Mouse (Mus musculus) c-Kit-positive CD71-positive TER-119-positive erythroid progenitor cells, embryonic 14.5 days (primary cell): Measurements from ENCODE around the gene Id2.

Experiments used
- DNase-seq: peaks from one replicate; pipeline ENCODE4 v3.0.0-alpha.2; 2013; ENCODE audit warnings: low spot score

Gene Id2

GRCm38 (mm10) chr12:25097052-25097209 is at the start of gene Id2:
Id2 (minus strand) TSS chr12:25097140.
- no peak for DNase-seq

DNA sequence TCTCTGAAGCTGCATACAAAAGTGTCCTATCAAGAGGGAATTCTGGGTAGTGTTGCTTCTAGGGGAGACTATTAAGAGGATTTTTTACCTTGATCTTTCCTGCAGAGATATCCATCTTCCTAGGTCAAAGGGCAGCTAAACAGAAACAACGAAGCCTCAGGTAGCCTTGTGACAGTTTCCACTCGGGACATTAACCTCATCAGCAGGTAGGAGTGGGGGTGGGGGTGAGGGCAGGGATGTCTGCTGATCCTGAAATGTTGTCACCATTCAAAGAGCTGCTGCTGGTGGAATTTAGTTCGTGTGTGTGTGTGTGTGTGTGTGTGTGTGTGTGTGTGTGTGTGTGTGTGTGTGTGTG is 48.4 kb upstream of the Id2 start:
- no peak for DNase-seq

DNA sequence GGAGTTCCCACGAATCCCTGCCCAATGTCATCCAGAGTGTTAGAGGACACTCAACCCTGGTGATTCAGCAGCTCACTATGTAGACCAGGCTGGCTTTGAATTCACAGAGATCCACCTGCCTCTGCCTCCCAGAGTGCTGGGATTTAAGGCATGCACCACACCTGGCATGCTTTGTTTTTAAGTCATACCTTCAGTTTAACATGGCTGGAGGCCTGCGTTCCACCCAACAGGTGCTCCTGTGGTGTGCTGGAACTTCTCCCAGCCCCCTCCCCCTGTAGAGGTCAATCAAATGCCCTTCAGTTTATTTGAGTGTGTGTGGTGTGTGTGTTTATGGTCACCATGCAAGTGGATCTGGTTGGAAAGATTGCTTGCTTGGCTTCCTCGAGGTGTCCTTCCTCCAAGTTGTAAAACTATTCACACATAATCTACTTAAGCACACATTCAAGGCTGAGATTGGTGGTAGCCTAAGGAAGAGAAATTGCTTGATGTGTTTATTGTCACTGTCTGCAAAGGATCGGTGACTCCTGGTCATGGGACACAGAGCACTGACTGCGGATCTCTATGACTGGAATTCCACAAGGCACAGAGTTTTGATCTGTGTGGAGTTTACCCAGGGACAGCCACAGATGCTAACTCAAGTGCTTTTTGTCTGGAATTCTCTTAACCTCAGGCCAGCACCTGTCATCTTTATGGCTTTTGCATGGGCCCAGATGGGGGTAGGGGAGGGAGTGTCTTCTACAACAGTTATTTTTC is 47.8 kb upstream of the Id2 start:
- DNase-seq = no peak

DNA sequence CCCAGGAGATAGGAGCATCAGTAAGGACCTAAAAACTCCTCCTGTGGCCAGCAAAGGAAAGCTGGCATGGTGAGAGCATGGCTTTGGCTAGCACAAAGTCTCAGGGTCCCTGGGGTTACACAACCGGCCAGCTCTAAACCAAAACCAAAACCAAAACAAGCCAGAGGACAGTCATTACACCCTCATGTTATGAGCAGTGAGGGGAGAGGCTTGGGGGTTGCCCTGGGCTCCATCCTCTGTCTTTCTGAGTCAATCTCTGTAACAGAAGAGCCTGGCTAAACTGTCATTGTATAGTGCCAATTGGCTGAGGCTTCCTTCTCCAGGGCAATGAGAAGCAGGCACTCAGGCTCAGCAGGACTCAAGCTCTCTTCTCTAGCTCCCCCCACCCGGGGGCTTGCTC is 46.6 kb upstream of the Id2 start:
- DNase-seq = no peak

DNA sequence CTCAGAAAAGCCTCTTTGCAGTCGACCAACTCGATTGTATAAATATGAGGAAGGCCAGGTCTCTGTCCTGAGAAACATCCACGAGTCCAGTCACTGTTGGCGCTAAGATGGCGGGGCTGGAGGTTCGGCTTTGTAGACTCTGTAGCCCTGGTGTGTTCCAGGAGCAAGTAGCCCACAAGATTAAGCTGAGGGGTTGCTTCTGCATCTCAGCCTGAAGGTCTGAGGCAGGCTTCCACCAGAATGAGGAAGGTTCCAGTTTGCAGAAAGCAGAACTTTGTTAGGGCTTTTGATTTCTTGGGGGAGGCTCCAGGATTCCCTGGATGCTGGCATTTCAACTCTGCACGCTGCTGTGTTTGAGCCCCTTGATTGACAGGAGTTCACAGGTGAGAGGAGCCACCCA is 45.3 kb upstream of the Id2 start:
- no peak for DNase-seq

- DNase-seq = no peak
These were observed 44.4 kb upstream of the Id2 start for GRCm38 (mm10) chr12:25141311-25141710.

DNA sequence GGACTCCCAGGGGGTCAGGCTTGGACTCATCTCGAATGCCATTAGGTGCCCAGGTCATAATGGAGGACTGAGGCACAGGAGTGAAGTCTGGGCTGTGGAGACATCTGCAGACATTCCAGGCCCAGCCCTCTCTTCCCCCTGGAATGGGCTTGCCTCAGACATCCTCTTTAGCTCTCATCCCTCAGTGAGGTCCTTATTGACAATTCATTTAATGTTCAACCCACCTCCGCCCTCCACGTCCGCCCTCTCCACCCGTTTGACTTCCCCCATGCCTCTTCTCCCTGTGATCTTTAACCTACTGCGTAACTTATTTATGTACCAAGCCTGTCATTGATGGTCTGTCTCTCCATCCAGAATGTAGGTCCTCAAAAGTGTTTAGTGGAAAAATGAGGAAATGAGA is 43.2 kb upstream of the Id2 start:
- DNase-seq = no peak

GRCm38 (mm10) chr12:25138616-25139015 is 41.7 kb upstream of the Id2 start:
- DNase-seq = no peak

DNA sequence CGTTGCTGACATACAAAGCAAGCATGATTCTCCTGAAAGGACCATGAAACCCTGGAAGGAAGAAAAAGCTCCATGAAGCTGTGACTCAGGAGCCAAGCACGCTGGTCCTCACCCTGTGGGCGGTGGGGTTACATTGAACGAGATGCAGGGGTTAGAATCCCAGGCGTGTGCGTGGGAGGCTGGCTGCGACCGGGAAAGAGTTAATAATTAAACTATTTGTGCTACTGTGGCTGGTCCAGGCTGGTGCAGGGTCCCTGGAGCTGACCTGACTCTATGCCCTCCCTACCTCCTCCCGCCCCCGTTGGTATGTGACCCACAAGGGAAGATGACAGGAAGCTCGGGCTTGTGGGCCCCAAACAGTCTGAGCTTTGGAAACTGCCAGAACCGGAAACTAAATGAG is 35.1 kb upstream of the Id2 start:
- DNase-seq = no peak

- DNase-seq = no peak
These were observed 30.7 kb upstream of the Id2 start for GRCm38 (mm10) chr12:25127629-25128028.

GRCm38 (mm10) chr12:25126228-25126627 is 29.3 kb upstream of the Id2 start:
- no peak for DNase-seq

GRCm38 (mm10) chr12:25125239-25125776 is 28.4 kb upstream of the Id2 start:
- no peak for DNase-seq

DNA sequence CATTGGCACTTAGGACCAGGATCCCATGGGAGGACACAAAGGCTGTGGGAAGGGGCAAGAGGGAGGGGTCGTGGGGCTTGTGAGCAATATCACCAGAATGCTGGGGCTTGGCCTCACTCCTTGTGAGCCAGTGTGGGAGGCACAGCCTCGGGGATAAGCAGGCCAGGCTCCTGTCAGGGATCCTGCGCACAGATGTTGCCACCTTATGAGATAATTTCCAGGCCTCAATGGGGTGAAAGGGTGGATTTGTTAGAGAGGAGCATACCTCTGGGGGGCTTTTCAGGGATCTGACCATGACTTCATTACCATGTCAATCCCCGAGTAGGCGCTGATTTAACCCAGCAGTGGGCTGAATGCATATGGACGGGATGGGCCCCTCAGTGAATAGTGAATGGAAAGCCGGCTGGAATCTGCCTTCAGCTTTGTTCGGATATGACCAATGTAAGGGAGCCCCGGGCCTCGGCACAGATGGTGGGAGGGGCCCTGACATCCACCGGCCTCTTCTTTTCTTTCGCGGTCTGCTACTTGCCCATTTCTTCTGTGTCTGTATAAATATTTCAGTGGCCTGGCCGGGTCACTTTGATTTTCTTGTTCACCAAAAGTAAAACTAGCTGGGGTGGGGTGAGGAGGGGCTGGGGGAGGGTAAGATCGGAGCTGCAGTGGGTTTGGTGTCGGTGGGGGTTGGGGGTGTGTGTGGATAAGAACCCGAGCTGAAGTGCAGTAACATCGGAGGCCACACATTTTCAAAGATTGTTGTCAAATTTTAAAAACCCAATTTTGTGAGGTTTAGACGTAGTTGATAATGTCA is 27.7 kb upstream of the Id2 start:
- DNase-seq = no peak

DNA sequence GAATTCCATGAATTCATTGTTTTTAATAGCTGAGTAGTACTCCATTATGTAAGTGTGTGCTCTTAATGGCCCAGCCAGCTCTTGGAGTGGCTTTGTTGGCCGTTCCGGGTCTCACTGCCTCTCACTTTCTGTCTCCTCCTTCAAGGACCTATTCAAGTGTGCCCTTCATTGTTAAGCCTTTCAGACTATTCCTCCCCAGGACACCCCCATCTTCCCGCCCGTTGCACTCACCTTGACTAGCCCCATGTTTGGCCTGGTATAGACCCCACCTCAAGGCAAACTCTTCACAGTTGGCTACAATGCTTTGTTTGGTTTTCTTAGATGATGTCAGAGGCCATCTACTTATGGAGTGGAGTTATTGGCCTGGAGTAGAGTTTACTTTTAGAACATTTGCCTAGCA is 23.8 kb upstream of the Id2 start:
- DNase-seq = no peak

DNA sequence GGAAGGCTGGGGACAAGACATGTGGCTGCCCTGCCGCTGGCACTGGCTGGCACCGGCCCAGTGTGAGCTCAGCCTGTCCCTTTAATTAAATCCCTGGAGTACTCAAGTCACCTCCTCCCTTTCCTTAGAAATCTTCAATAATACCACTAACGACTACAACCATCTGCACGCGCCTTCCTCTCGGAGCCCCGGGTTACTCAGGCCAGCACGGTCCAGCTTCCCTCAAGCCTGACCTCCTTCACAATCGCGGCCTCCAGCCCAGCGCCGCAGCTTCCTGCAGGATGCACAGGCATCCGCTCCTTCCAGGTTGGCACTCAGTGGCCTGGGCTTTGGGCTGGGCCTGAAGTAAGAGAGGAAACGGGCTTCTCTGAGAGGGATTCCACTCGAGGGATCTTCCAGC is 22.3 kb upstream of the Id2 start:
- no peak for DNase-seq

DNA sequence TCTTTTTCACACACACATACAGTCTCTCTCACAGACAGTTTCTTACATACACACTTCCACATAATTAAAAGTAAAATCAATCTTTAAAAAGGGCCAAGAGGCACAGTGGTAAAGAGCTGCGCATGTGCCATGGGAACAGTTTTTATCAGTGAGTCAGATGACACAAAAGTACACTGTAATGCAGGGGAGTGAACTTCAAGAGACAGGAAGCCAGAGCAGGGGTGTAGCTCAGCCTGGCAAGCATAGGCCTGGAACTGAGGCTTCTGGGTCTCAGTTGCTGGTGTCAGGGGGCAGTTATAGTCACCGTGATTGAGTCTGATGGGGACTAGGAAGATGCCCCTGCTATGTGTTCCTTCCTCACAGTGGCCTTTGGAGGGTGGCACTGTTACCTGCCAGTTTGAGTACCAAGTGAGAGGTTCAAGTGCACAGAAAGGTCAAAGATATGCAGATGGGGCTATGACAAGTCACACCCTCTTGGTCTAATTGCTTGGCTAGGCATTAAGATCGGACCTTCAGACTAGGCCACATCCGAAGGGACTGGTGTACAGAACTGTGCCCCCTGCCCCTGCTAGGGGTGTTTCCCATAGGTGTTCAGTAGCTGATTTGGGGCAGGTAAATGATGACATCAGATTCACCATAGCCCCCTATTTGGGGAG is 21.0 kb upstream of the Id2 start:
- DNase-seq = no peak

DNA sequence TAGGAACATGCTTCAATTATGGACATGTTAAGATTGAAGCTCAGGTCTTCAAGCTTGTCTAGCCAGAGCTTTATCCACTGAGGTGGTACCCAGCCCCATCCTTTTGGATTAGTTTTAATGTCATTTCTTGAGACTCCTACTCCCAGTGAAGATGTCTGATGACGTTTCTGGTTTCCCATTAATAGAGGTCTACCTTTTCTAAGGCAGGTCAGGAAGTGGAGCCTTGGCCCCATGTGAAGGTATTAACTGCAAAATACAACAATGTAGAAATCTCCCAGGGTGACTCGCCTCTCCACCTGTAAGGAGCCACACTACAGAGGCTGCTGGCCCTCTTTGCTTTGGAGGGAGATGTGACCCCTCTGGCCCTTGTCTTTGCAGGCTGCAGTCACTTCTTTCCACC is 19.2 kb upstream of the Id2 start:
- no peak for DNase-seq

DNA sequence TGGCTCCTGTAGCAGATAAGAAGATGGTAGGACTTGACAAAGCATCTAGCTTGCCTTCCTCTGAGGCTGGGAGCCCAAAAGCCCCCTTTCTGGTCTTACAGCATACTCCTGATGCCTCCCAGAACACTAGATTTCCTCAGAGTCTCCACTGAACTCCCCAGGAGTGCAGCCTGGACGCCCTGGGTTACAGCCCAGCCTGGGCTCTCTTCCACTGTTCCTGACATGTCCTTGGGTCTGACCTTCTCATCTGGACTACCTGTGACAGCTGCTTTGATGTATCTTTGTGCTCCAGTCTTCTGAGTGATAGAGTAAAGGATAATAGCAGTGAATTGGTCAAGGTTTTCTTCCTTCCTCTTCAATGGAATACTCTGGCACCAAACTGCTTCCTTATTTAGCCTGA is 17.5 kb upstream of the Id2 start:
- no peak for DNase-seq

- no peak for DNase-seq
These were observed 16.4 kb upstream of the Id2 start for GRCm38 (mm10) chr12:25113357-25113756.

DNA sequence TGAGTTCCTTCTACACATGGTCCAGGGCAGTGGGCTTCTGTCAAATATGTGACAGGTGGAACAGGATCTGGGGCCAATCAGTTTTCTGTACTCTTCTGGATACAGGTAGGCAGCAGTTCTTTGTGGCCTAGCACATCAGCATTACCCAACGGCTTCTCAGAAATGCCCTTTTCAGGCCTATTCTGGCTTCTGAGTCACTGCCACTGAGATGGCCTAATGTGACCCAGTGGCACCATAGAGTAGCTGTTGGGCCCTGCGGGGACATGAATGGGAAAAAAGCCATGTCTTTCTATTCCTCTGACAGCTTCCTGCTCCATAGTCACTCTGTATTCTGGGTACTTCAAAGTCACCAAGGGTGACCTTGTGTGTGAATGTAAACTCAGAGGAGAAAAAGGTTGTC is 15.9 kb upstream of the Id2 start:
- no peak for DNase-seq

GRCm38 (mm10) chr12:25110682-25111078 is 13.7 kb upstream of the Id2 start:
- no peak for DNase-seq

DNA sequence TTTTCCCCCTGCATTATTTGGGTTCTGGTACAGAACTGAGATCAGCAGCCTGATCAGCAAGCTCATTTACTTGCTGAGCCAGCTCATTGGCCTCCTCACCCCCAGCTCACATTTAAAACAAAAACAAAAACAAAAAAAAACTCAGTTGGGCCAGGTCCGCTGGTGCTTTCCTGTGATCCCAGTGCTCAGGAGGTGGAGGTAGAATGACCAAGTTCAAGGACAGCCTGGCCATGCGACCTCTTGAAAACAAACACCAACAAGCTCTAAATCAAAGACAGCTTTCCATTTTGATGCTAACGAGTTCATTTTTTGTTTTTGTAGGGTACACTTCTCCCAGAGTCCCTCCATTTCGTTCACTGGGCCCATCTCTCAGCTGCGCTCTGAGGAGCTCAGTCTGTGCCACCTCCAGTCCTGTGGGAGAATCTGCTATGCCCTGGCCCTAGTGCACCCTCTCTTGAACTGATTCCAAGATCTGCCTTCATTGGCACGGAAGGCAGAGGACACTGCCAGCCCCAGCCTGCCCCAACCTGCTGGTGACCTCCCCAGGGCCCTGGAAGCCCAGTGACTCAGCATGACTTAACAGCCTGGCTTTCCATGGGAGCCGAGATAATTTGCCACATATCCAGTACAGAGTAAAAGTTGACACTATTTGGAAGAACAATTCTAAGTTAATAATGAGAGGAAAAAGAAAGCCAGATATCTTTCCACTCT is 13.2 kb upstream of the Id2 start:
- DNase-seq = no peak

- no peak for DNase-seq
These were observed 11.9 kb upstream of the Id2 start for GRCm38 (mm10) chr12:25108865-25109264.
